Mouse (Mus musculus) adrenal gland, postnatal 4 days (tissue): ENCODE data around the gene Plxnc1. TPM values are rescaled to one million over a fixed set of nuclear protein-coding genes. Genes with fewer than 3 reads are reported as not detected.
A peak's percentile ranks its signal among the peaks of the same experiment; 100 is the strongest.

Source experiments
- DNase-seq, 2 experiments: peaks; one replicate each; pipeline ENCODE4 v3.0.0; 2021 to 2022; ENCODE audit warnings: low spot score in 2 of 2, mixed read lengths in 2 of 2
- long read RNA-seq, 2 experiments: library from polyadenylated mRNA; stranded (forward); transcript quantifications; one replicate each; pipeline ENCODE4 v2.0.0; 2021
- total RNA-seq, 2 experiments: library from RNA; stranded (reverse); gene quantifications; 2 replicates each; pipeline ENCODE4 v1.2.3; 2021

The Plxnc1 gene
- 1 to 10 TPM; 5.2 to 7.4 TPM for total RNA-seq
- long read RNA-seq, experiment 1 = 0 reads
- long read RNA-seq, experiment 2, partial matches to known transcripts = 2 of 3 reads
- long read RNA-seq, experiment 2, other reads (novel, unspliced or antisense) = 1 of 3 reads

DNA sequence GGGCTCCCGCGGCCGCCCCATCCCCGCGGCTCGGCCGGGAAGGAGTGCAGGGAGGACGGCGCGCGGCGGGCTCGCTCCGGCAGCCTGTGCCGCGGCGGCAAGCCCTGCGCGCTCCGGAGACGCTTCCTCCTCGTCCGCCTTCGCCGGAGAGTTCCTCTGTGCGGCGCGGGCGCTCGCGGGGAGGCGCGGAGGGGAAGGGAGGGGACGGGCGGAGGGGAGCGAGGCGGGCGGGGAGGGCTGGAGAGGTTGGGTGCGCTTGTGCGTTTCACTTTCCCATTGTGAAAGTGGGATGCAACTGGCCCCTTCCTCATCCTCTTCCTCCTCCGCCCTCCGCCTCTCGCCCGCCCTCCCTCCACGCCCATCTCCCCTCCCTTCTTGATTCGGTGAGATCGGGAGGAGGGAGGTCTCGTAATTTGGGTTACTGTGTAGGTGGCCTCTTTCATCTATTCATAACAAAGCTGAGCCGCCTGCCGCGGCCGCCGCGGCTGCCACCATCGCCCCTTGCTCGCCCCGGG is at the start of gene Plxnc1:
TSS of gene Plxnc1 (minus strand) at position 145 of the 515 bp plus-strand sequence.
- DNase-seq = peak in 1 of 2 experiments; percentile 9

- DNase-seq = peak; percentile 53 to 65
Measured at GRCm38 (mm10) chr10:94992127-94992526, 47.5 kb upstream of the Plxnc1 start.

DNA sequence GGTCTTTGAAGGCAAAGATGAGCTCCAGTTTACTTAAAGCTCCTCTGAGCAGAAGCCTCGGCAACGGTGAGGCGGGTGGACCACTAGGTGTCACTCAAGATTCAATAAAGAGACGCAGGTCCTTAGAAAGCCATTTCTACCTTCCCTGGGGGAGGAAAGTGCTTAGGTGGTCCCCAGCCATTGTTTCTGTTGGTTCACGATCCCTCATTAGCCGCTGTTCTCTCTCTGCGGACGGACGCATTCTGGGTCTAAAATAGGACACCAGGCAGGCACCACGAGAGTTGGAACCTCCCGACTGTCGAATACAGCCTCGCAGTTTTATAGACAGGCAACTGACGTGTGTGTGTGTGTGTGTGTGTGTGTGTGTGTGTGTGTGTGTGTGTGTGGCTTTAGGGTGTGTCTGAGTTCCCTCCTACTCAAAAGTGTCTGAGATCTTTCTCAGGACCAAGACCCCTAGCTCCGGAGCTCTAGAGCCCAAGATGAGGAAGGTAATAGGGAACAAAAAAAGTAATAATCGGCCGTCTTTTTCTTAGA is 47.0 kb upstream of the Plxnc1 start:
- peak in 1 of 2 experiments; percentile 10 for DNase-seq

- no peak for DNase-seq
Measured at GRCm38 (mm10) chr10:94990768-94991563, 46.3 kb upstream of the Plxnc1 start.

DNA sequence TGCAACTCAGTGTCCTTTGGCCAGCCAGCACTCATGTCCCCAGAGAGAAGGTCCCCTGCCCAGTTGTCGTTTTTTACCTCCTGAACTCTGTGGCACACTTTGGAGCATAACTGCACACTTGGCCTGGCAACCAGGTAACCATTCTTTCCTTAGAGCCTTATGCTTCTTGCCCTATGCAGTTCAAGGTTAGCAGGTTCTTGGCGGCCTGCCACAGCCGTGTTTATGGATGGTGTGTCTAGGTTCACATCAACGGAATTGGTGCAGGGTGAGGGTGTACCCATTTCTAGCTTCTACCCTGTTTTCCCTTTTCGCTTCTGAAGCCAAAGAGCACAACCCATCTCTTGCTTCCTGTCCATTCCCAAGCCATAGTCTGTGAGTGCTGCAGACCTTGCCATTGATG is 44.7 kb upstream of the Plxnc1 start:
- no peak for DNase-seq

DNA sequence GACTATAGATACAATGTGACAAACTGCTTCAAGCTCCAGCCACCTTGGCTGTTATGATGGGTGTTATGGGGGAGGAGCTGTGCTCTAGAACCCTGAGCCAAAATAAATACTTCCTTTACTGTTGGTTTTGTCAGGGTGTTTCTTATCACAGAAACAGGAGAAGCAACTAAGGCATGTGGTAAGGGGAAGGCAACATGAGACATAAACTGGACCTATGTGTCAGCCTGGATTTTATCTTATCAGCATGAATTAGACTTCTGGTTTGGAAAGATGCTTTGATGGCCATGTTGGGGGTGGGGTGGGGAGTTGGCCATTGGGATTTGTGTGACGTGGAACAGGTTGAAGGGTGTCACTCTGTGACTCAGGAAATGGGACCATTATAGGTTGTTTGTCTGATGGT is 40.5 kb upstream of the Plxnc1 start:
- DNase-seq = no peak

DNA sequence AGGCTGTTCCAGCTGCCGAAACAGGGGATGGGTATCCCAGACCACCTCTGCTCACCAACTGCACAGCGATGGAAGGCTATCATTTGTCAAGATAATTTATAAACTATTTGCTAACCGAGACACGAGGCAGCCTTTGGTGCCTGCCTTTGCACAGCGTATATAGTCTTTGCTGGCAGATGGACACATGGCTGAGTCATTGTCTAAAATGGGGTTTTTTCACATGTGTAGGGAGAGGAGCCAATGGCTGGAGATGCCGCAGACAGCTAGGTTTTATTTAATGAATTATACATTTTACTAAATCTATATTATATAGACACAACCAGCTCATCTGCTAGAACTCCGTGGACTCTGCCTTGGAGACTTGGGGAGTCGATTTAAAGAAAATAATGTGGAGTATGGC is 37.9 kb upstream of the Plxnc1 start:
- DNase-seq = no peak

GRCm38 (mm10) chr10:94981466-94982138 is 37.0 kb upstream of the Plxnc1 start:
- DNase-seq = no peak

DNA sequence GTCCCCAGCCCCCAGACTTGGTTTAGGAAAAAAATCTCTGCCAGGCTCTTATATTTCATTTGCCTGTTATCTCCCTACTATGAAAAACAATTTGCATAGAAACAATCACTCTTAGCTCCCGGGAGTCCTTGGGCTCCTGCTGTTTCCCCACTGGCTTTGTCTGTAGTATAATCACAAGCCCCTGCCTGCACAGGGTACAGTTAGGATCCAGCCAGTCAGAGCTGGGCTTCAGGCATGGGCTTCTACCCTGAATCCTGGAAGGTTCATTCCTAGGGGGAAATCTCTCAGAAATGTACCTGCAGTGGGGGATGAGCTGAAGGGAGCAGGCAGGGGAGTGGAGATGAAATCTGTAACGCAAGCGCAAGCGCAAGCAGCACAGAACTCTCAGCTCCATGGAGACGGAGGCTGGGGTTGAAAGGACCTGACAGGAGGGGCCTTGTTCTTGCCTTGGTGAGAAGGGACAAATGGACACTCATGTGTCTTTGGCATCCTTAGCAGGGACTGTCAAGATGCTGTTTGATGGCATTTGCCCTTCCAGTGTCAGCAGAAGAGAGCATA is 33.7 kb upstream of the Plxnc1 start:
- DNase-seq = no peak

GRCm38 (mm10) chr10:94976329-94976728 is 31.7 kb upstream of the Plxnc1 start:
- DNase-seq = no peak

GRCm38 (mm10) chr10:94975099-94975496 is 30.5 kb upstream of the Plxnc1 start:
- DNase-seq = no peak

DNA sequence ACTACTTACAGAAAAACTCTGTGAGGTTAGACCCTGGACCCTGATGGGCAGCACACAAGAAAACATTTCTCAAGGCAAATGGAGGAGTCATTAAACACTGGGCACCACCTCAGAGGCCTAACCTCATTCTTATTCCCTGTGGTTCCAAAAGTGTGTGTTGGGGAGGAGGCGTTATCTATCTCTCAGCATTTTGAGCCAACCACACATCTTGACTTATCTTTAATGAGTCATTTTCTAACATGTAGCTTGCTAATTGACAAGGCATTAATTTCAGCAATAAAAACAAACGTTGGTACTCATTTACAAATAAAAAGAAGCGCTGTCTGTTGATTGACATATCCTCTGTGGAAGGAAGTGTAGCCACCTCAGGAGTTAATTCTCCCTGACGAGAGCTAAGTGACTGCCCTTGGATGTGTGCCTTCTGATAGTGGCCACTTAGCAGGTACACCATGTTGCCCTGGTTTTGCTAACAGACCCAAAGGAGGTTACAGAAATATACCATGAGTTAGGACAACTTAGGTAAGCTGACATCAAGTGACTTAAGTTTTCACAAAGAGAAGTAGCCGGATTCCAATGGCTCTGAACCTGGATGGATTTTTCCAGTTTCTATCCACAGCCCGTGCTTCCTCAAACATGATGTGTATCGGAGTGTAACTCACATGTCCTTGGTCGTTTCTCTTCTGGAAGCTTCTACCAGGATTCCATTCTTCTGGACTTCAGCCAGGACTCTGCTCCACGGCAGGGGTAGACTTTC is 29.9 kb upstream of the Plxnc1 start:
- DNase-seq = no peak

DNA sequence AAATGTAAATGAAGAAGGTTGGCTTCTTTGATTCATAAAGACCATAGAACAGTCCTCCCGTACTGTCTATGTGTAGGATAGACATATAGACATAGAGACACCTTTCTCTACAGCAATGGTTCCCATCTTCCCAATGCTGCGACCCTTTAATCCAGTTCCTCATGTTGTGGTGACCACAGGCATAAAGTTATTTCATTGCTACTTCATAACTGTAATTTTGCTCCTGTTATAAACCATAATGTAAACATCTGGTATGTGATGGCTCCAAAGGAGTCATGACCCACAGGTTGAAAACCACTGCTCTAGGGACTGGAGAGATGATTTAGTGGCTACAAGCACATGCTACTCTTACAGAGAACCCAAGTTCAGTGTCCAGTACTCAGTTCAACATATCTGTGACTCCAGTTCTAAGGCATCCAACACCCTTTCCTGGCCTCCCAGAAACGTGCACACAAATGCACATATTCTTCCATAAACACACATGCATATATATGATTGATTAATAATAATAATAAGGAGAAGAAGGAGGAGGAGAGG is 27.1 kb upstream of the Plxnc1 start:
- no peak for DNase-seq

DNA sequence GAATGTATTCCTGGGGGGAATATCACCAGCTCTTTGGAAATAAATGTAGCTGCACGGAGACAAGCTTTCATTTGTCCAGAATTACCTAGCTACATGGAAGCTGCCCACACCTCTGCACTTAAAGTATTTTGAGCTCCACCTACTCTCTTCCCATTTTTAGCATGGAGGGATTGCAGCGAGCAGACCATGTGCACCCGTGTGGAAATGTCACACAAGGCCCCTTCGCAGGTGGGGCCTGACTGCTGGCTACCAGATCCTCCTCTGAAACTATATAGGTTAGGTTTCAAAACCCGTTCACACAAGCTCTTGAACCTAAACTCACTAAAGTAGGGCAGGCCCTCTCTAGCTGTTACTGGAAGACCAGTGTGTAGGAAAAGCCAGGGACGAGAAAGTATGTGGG is 25.6 kb upstream of the Plxnc1 start:
- no peak for DNase-seq

- no peak for DNase-seq
Measured at GRCm38 (mm10) chr10:94967468-94967867, 22.8 kb upstream of the Plxnc1 start.

- DNase-seq = no peak
Measured at GRCm38 (mm10) chr10:94966789-94967188, 22.2 kb upstream of the Plxnc1 start.

DNA sequence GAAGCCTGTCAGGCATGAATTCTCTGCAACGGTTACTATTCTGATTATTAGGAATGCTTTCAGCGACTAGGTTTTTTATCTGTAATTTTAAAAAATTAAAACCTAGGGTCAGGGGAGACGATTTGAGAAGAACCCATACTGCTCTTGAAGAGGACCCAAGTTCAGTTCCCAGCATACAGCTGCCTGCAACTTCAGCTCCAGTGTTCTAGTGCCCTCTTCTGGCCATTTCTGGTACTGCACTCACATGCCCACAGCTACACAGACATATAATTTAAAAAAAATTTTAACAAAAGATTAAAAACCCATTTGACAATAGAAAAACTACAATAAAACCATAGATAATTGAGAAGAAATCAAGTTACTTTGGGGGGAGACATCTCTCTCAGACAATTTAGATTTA is 20.5 kb upstream of the Plxnc1 start:
- DNase-seq = no peak

DNA sequence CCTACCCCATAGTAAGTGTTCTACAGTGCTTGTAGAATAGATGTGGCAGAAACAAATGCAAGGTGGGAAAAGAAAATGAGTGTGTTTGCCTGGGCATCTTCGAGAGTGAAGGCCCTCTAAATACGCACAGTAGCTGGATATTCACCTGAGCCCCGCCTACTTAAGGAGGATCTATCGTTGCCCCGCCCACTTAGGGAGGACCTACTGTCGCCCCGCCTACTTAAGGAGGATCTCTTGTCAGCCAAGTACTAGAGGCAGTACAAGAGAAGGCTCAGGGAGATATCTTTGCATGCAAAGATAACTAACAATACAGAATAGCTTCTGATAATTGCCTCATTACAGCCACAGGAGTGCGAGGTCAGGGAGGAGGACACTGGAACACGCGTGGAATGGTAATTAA is 17.4 kb upstream of the Plxnc1 start:
- no peak for DNase-seq

DNA sequence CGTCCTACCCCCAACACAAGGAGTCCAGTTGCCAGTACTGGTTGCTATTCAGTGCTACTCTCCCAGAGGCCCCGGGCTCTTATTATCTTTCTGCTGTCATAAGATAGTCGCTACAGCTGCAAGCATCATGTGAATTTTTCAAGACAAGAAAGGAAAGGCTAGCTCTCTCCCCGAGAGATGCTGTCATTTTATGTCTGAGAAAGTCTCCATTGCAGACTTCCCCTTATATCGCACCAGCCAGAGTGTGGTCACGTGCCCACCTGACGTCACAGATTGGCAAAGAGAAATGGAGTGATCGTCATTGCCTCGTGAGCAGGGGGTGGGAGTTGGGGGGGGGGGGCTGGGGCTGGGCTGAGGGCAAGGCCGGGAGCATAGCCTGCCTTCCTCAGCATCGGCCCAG is 16.6 kb upstream of the Plxnc1 start:
- no peak for DNase-seq

GRCm38 (mm10) chr10:94958311-94958710 is 13.7 kb upstream of the Plxnc1 start:
- DNase-seq = peak in 1 of 2 experiments; percentile 11

DNA sequence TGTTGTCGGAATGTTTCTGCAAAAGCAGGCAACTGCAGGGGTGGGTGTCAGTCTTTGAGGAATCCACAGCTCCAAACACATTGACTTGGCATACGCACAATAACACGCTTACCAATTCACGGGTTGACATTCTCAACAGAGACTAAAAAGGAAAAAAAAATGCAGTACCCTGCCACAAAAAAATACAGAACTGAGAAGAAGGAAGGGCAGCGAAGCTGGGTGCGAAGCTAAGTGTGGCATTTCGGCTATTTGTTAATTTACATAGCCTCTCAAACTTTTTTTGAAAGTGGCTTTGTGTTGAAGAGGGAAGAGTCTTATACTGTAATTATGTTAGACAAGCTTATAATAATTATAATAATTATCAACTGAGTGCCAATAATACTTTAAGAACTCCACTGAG is 13.1 kb upstream of the Plxnc1 start:
- DNase-seq = no peak
